ENCODE assay signal across 8 mouse cellular contexts in genomic region chr5:144125979-144126755, GRCm38 (mm10). TPM values are rescaled to one million over a fixed set of nuclear protein-coding genes. Genes with fewer than 3 reads are reported as not detected.
DNase-seq lines count a peak whose midpoint lies in the region; TF ChIP-seq lines count a peak whose summit lies in the region.
"Had no signal": no experiment of that assay in that cellular context is flagged by ENCODE, and none has a peak within 500 bp of the region (broad histone marks: within the 10 kb centered on the region; RNA-seq: fewer than 3 reads in every experiment).

No protein-coding gene starts in this region.

- no peak overlapping the region for H3K9ac ChIP-seq in liver, adult 2 months (ENCODE audit: low read depth, low read length)
- H3K9ac ChIP-seq: neural tube, embryonic 13.5 days had no signal

- intact Hi-C loops in left cerebral cortex, postnatal 4 days (cut with DNase I): no loop called here

- peaks cover 7% of the 10 kb centered on the region; the same call in 1 of the 2 replicates for H3K79me2 ChIP-seq in liver, adult 2 months (ENCODE audit: control insufficient read depth, insufficient read depth, low read length)

- no peak for TF ChIP-seq CTCF in liver, adult 2 months (IDR thresholded peaks at IDR 0.05; ENCODE audit: low read depth, low read length)

- no peak overlapping the region for H3K27ac ChIP-seq in liver, adult 2 months (replicated peaks; ENCODE audit: insufficient read depth, low read depth, low read length)
- H3K27ac ChIP-seq: neural tube, embryonic 13.5 days had no signal

- H3K4me3 ChIP-seq in liver, adult 2 months (ENCODE audit: insufficient read depth, low read depth, low read length): no peak overlapping the region
- H3K4me3 ChIP-seq: neural tube, embryonic 13.5 days had no signal

- 86% methylated on average over 9 of the region's 9 CpGs for WGBS in liver, adult 2 months

- no peak for TF ChIP-seq POLR2A in liver, adult 2 months (IDR thresholded peaks at IDR 0.05; ENCODE audit: extremely low read depth, insufficient read depth, low read length)

- no peaks in the 10 kb centered on the region; the same call in none of the 2 replicates for H3K36me3 ChIP-seq in liver, adult 2 months (ENCODE audit: control insufficient read depth, insufficient read depth, low read length)

- peak; percentile 33 for DNase-seq in liver, adult 2 months (ENCODE audit: extremely low read depth, low read depth, low spot score)
- DNase-seq in liver: no peak
- peak; percentile 53 for DNase-seq in MEL-GATA-1-ER (ENCODE audit: extremely low read depth, low read depth)
- DNase-seq in induced T-regulatory cell, adult 2 months (ENCODE audit: low read depth): peak; percentile 67
- peak; percentile 3 to 23 for DNase-seq in thymus, adult 18-20 months
- DNase-seq in left cerebral cortex, postnatal 4 days: no peak
- no peak for DNase-seq in kidney, adult 9 months

- H3K27me3 ChIP-seq in liver, adult 2 months (ENCODE audit: control insufficient read depth, insufficient read depth, low read length): no peaks in the 10 kb centered on the region
- H3K27me3 ChIP-seq: neural tube, embryonic 13.5 days had no signal

- H3K4me1 ChIP-seq in liver, adult 2 months (ENCODE audit: control insufficient read depth, insufficient read depth, low read length): no peaks in the 10 kb centered on the region

RNA-seq across cellular contexts. Expression of gene Lmtk2, which starts 25.9 kb away (rescaled TPM):
- total RNA-seq in liver, adult 2 months (2014; rRNA removed): 4.0 and 6.1 TPM in 2 replicates
- polyA plus RNA-seq in liver, adult 2 months (2012; rRNA removed): 4.6 and 4.7 TPM in 2 replicates
- total RNA-seq in left cerebral cortex, postnatal 4 days (2021): 10 to 100 TPM; 87.1 to 89.8 TPM

Comparison
In these comparisons a context has a peak if more than half of its experiments do, and no peak if none do; other contexts are left out.
1. DNase-seq: peak in liver, adult 2 months (single experiment), MEL-GATA-1-ER (single experiment), induced T-regulatory cell, adult 2 months (single experiment) and thymus, adult 18-20 months (2 of 2); none in liver (single experiment), left cerebral cortex, postnatal 4 days (single experiment) and kidney, adult 9 months (single experiment).
2. RNA of gene Lmtk2, which starts 25.9 kb away (total RNA-seq): 87.1 to 89.8 TPM in left cerebral cortex, postnatal 4 days; 4.0 to 6.1 TPM in liver, adult 2 months; every median in the first group is over 10 times any median in the second.